Mouse (Mus musculus): ENCODE data around the gene C1qtnf1.

C1qtnf1 gene

GRCm38 (mm10) chr11:118473842-118474500 is 46.0 kb downstream of the C1qtnf1 start:
- DNase-seq (ENCODE audit: low spot score in 2 of 2): no peak

GRCm38 (mm10) chr11:118475496-118476083 is 47.6 kb downstream of the C1qtnf1 start:
- no peak for DNase-seq (ENCODE audit: low spot score in 2 of 2)

DNA sequence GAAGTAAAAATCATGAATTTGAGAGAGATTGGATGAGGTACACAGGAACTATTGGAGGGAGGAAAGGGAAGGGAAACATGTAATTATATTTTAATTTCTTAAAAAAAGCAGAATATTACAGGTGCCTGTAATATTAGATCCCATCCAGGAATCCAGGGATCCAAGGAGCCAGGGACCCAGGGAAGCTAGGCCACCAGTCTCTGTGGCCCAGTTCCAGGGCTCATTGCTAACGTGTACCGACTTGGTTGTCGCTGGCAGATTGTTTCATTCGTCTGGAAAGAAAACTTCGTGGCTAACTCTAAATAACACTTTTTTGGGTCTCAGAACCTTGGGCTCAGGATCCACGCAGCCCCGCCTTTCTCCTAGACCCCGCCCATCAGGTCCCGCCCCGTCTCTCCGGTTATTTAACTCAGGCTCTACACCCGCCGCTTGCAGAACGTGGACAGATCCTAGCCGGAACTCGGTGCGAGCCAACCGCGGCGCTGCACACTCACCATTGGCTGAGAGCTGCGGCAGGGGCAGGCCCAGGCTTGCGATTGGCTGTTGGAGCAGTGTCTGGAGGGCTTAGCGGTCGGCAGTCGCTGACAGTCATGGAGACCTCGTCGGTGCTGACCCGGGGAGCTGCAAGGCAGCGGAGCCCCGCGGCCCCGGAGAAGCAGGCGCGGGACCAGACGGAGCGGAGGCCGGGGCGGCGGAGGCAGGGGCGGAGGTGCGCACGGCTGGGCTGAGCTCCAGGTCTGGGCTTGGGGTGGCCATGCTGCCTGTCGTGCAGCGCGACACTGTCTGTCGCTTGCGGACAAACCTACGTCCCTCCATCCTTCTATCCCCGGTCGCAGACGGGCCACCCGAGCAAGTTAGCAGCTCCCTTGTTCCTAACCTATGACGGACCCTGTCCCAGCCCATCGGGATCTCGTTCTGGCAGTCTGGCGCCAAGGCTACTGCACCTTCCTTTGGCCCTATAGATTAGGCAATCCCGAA is 48.7 kb downstream of the C1qtnf1 start, which contains the start of gene Engase:
TSS of gene Engase (plus strand) at position 434 of the 978 bp plus-strand sequence.
- peak; percentile 85 to 87 for DNase-seq (ENCODE audit: low spot score in 2 of 2)

DNA sequence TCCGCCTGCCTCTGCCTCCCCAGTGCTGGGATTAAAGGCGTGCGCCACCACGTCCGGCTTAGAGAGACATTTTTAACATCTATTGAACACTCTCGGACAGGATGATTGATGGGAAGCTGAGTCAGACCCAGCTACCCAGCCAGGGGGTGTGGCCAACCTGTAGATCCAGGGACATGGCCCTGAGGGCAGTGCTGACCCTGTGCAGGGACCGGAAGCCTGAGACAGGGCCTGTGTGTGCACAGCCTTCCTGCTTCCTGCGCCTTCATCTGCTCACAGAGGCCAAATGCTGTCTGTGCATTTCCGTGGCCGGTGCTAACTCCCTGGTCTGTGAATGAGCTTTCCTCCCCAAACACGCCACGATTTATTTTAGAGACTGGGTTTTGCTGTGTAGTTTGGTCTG is 51.8 kb downstream of the C1qtnf1 start:
- no peak for DNase-seq (ENCODE audit: low spot score in 2 of 2)

- DNase-seq (ENCODE audit: low spot score in 2 of 2): no peak
Observed at GRCm38 (mm10) chr11:118481231-118481630, 53.2 kb downstream of the C1qtnf1 start.

DNA sequence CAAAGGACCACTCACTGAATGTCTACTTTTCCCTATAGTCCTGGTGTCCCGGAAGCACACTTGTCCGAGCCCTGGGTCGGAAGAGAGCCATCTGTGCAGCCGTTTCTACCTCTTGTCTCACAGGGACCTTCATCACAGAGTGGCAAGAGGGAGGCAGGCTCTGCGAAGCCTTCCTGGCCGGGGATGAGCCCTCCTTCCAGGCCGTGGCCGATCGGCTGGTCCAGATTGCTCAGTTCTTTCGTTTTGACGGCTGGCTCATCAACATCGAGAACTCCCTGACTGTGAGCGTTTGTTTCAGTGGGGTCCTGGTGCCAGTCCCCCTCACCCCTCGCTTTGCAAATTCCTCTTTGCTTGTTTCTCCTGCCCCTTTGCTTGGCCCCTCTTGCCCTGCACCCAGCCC is 53.7 kb downstream of the C1qtnf1 start:
- DNase-seq (ENCODE audit: low spot score in 2 of 2): no peak

- DNase-seq (ENCODE audit: low spot score in 2 of 2): no peak
Observed at GRCm38 (mm10) chr11:118484169-118484568, 56.2 kb downstream of the C1qtnf1 start.

DNA sequence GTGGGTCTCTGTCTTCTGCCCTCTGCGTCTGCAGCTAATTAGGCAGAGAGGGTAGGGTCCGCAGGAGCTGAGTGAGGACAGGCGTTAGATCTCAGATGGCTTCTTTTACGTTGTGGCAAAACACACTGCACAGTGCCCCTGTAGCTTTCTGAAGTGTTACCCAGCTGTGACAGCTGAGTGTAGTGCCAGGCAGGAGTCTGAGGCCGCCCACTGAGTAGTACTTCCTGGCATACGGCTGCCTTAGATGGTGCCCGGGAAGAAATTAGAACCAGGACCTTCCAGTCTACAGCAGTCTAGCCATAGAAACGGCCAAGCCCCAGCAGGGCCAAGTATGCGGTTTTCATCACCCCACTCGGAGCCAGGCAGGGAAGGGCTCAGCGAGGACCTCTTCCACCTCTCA is 57.3 kb downstream of the C1qtnf1 start:
- no peak for DNase-seq (ENCODE audit: low spot score in 2 of 2)

DNA sequence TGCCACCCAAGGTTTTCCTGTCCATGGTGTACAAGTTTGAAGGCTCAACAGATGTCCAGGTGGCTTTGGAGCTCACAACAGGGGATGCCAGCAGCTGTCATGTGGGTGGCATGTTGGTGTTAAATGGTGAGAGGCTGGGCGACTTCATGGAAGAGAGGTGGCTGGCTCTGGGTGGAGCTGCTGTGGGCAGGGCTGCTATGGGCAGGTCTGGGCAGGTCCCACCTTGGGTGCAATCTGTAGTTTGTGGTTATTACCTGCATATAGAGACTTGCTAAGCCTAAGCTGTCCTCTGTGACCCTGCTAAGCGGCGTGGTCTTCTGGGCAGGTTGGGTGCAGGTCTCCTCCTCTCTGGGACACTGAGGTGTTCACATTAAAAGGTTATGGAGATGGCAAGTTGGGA is 57.8 kb downstream of the C1qtnf1 start:
- DNase-seq (ENCODE audit: low spot score in 2 of 2): no peak

- no peak for DNase-seq (ENCODE audit: low spot score in 2 of 2)
Observed at GRCm38 (mm10) chr11:118486281-118486680, 58.3 kb downstream of the C1qtnf1 start.

- no peak for DNase-seq (ENCODE audit: low spot score in 2 of 2)
Observed at GRCm38 (mm10) chr11:118486881-118487772, 59.1 kb downstream of the C1qtnf1 start.

- no peak for DNase-seq (ENCODE audit: low spot score in 2 of 2)
Observed at GRCm38 (mm10) chr11:118488191-118488906, 60.3 kb downstream of the C1qtnf1 start.

- DNase-seq (ENCODE audit: low spot score in 2 of 2): no peak
Observed at GRCm38 (mm10) chr11:118488907-118489270, 60.9 kb downstream of the C1qtnf1 start.

DNA sequence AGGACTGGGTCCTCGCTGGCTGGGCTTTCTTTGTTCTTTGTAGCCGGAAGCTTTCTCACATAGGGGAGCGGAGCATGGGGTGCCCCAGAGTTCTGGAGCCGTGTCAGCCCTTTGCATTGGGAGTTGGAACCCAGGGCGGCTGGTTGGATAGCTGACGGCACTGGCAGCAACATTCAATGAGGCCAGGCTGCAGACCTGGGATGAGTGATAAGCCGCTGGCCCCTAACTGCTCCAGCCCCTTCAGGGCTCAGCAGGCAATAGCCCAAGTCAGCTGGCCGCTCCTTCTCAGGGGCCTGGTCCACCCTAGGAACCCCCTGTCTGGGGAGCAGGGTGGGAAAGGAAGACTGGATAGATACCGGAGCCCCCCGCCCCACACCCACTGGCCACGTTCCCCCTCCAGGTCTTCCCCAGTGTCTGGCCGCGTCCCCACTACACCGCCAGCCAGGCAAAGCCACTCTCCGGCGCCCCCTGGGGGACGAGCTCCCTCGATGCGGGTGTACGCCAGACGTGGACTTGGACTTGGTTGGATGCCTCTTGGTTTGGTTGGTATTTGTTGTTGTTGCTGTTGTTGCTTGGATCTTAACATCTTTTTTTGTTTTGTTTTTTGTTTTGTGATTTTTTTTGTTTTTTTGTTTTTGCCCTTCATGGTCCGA is 62.7 kb downstream of the C1qtnf1 start:
- DNase-seq (ENCODE audit: low spot score in 2 of 2): peak; percentile 57 to 73

- no peak for DNase-seq (ENCODE audit: low spot score in 2 of 2)
Observed at GRCm38 (mm10) chr11:118491230-118491629, 63.2 kb downstream of the C1qtnf1 start.

DNA sequence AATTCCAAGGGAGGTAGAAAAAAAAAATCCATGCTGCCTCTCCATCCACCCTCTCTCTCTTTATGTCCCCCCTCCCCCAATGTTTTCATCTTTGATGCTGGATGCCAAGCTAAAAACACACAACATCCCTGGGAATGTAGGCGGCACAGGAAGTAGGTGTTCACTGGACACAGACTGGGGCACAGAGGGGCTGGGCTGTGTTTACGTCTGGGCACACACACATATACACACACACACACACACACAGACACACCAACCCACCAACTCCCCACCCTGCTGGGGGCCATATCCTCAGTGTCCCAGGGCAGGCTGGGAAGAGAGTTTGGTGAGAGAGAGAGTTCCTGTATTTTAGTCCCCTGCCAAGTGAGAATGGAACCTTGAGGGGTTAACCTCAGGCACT is 65.5 kb downstream of the C1qtnf1 start:
- DNase-seq (ENCODE audit: low spot score in 2 of 2): no peak

- no peak for DNase-seq (ENCODE audit: low spot score in 2 of 2)
Observed at GRCm38 (mm10) chr11:118494001-118494737, 66.2 kb downstream of the C1qtnf1 start.

- no peak for DNase-seq (ENCODE audit: low spot score in 2 of 2)
Observed at GRCm38 (mm10) chr11:118495065-118495464, 67.1 kb downstream of the C1qtnf1 start.

DNA sequence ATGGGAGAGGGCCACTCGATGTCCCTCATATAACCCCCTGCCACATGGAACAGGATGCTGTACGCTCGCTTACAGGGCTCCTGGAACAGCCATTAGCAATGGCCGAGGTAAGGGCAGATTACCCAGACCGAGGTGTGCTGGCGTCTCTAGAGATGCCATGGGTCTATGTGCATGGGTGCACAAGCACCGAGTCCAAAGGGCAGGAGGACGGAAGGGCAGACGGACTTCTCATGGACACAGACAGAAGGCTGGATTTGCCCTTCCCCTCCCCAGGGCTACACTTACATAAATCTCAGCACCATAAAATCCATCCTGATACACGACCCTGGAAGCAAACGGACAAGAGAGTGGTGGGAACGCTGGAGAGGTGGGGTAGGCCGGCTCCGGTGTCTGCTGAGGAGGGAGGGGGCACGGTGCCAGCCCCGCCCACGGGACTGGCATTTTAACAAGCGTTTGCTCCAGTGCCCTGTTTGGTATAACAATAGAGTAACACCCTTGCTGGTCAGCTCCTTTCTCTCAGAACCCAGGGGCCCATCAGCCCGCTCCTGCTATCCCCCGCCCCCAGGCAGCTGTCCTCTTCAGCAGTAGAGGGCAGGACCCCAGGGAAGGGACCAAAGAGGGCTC is 68.2 kb downstream of the C1qtnf1 start:
- no peak for DNase-seq (ENCODE audit: low spot score in 2 of 2)

All from spleen, postnatal 14 days (tissue).